Mouse (Mus musculus) small intestine, adult 2 months (tissue): ENCODE measurements around the gene Rapgefl1. TPM values are rescaled to one million over a fixed set of nuclear protein-coding genes. Genes with fewer than 3 reads are reported as not detected.

Experiments used
- H3K27ac ChIP-seq: fragments of 200-500 bp; 2 replicates; pipeline ENCODE4 v1.5.1; 2012; ENCODE audit warnings: low read depth, low read length, control low read depth, inconsistent platforms; ENCODE audit not compliant: insufficient read depth
- H3K27me3 ChIP-seq: fragments of 200-500 bp; 2 replicates; pipeline ENCODE4 v1.6.1; 2012; ENCODE audit warnings: mild to moderate bottlenecking, moderate library complexity, low read length, inconsistent platforms; ENCODE audit not compliant: control insufficient read depth, insufficient read depth
- H3K36me3 ChIP-seq: fragments of 200-500 bp; 2 replicates; pipeline ENCODE4 v1.6.1; 2012; ENCODE audit warnings: mild to moderate bottlenecking, low read length, control low read depth, inconsistent platforms; ENCODE audit not compliant: control insufficient read depth, insufficient read depth
- H3K4me1 ChIP-seq: fragments of 200-500 bp; 2 replicates; pipeline ENCODE4 v1.6.1; 2012; ENCODE audit warnings: low read length, inconsistent platforms, mixed read lengths; ENCODE audit not compliant: control insufficient read depth, insufficient read depth, insufficient read length
- H3K4me3 ChIP-seq: fragments of 200-500 bp; 2 replicates; pipeline ENCODE4 v1.5.1; 2012; ENCODE audit warnings: low read depth, mild to moderate bottlenecking, control low read depth, inconsistent platforms, low read length, moderate library complexity
- CTCF ChIP-seq: fragments of 200-500 bp; IDR thresholded peaks from 2 replicates; pipeline ENCODE4 v1.5.1; 2012; ENCODE audit warnings: low read depth, mild to moderate bottlenecking, control low read depth, inconsistent platforms, low read length, moderate library complexity, mixed read lengths; ENCODE audit not compliant: insufficient replicate concordance, insufficient read length; ENCODE audit errors: extremely low read depth
- POLR2A ChIP-seq: fragments of 200-500 bp; IDR thresholded peaks from 2 replicates; pipeline ENCODE4 v1.6.1; 2012; ENCODE audit warnings: low read depth, mild to moderate bottlenecking, control low read depth, inconsistent platforms, low read length, moderate library complexity
- WGBS: fragments of 180-500 bp; shearing (Covaris S2); methylation state at CpG from one replicate; pipeline ENCODE4 v1.1.7; 2018; 5-methylcytosine and 5-hydroxymethylcytosine counted together
- polyA plus RNA-seq: library from polyadenylated mRNA; depleted of rRNA; stranded (reverse); fragments of >200 nt; gene quantifications from 2 replicates; pipeline ENCODE4 v1.2.3, GENCODE M21; 2012

The Rapgefl1 gene
- polyA plus RNA-seq, 1 experiment, result 47.6 TPM

GRCm38 (mm10) chr11:98796515-98797216, 39.9 kb upstream of the Rapgefl1 start:
- peaks cover 24% of the 10 kb centered on the region for H3K36me3 ChIP-seq
- TF ChIP-seq CTCF (no peak), POLR2A (no peak; the same call in 1 of the 2 replicates)
- peak overlapping the region; percentile 94 for H3K27ac ChIP-seq
- WGBS, result 1% methylated on average over 23 of the region's 23 CpGs
- peaks cover 8% of the 10 kb centered on the region for H3K4me1 ChIP-seq
- no peaks in the 10 kb centered on the region for H3K27me3 ChIP-seq
- H3K4me3 ChIP-seq, result peak overlapping the region; percentile 73

GRCm38 (mm10) chr11:98797306-98797705, 39.3 kb upstream of the Rapgefl1 start:
- Histone ChIP-seq H3K4me1 (peaks cover 8% of the 10 kb centered on the region), H3K36me3 (peaks cover 28% of the 10 kb centered on the region), H3K4me3 (peak overlapping the region; percentile 58), H3K27ac (no peak overlapping the region; the same call in 1 of the 2 replicates), H3K27me3 (no peaks in the 10 kb centered on the region)
- TF ChIP-seq CTCF (no peak), POLR2A (no peak)
- 5% methylated on average over 5 of the region's 5 CpGs for WGBS

- 50% methylated on average over 4 of the region's 4 CpGs for WGBS
- no peaks in the 10 kb centered on the region for H3K27me3 ChIP-seq
- peak overlapping the region; percentile 6; the same call in 1 of the 2 replicates for H3K4me3 ChIP-seq
- no peak overlapping the region for H3K27ac ChIP-seq
- H3K36me3 ChIP-seq, result peaks cover 33% of the 10 kb centered on the region
- no peak for TF ChIP-seq CTCF
- TF ChIP-seq POLR2A, result no peak
- peaks cover 8% of the 10 kb centered on the region for H3K4me1 ChIP-seq
Observed at GRCm38 (mm10) chr11:98797909-98798308, 38.7 kb upstream of the Rapgefl1 start.

DNA sequence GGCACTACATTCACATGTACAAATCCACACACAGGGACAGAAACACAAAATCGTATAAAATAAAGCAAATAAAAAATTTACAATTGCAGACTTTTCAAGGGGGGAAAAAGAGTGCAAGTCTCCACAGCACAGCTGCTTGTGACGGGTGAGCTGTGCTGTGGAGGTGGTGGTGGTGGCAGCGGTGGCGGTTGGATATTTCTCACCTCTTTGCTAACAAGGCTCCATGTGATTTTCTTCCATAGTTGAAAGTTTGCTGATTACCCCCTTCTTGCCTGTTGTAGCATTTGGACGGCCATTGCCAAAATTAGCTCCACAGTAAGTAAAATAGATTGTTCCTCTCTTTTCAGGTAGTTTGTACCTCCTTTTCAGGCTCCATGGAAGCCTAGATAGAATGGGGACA, 32.0 kb upstream of the Rapgefl1 start, which contains the start of gene Casc3:
Casc3 (plus strand) TSS at position 301 of the 400 bp plus-strand sequence.
- H3K4me1 ChIP-seq, result no peaks in the 10 kb centered on the region
- peaks cover 59% of the 10 kb centered on the region for H3K36me3 ChIP-seq
- H3K4me3 ChIP-seq, result no peak within 1 kb of the TSS
- no peaks in the 10 kb centered on the region for H3K27me3 ChIP-seq
- TF ChIP-seq POLR2A (no peak), CTCF (no peak)
- no peak within 1 kb of the TSS for H3K27ac ChIP-seq
- WGBS, result 94% methylated on average over 5 of the region's 5 CpGs

DNA sequence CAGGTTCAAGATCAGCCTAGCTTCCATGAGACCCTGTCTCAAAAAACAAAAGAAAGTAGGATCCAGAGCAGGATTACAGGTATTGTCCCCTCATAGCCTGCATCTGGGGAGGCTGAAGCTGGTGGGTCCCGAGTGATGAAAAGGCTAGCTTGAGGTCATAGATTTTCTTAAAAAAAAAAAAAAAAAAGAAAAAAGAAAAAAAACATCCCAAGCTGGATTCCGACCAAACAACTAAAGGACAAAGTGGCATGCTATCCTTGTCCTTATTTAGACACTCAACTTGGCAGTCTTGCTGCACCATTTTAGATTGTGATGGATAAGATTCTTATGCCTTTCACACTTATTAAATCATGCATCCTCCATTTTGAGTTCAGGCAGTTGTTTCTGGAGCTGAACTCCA, 28.2 kb upstream of the Rapgefl1 start:
- Histone ChIP-seq H3K27ac (no peak overlapping the region), H3K27me3 (no peaks in the 10 kb centered on the region), H3K4me3 (no peak overlapping the region), H3K4me1 (peaks cover 3% of the 10 kb centered on the region; the same call in 1 of the 2 replicates), H3K36me3 (peaks cover 45% of the 10 kb centered on the region)
- TF ChIP-seq POLR2A (no peak), CTCF (no peak)
- 75% methylated on average over 2 of the region's 2 CpGs for WGBS

DNA sequence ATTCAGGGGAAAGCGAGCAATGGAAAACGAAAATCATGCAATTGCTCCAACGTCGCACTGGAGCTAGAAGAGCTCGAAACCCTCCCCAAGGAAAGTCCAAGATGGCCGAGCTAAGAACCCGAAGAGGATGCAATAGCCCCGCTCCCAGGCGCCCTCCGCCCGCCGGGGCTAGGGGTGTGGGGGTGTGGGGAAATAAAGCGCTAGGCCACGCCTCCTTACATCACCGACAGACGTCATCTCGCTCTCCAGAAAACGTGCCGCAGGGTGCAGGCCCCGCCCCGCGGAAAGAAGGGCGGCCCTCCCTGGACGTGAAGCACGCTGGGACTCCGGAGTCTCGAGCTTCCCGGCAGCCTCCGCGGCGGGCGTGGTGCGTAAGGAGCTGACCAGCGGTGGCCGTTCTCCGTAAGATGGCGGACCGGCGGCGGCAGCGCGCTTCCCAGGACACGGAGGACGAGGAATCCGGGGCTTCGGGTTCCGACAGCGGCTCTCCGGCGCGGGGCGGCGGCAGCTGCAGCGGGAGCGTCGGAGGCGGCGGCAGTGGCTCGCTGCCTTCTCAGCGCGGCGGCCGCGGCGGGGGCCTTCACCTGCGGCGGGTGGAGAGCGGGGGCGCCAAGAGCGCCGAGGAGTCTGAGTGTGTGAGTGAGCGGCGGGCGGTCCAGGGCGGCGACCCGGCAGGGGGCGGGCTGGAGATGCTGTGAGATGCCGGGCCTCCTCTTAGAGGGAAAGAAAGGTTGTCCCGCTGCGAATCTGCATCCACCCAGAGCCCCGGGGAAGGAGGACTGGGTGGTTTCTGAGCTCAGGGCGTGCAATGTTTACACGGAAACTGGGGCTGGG, 26.9 kb upstream of the Rapgefl1 start:
- Histone ChIP-seq H3K4me1 (peaks cover 3% of the 10 kb centered on the region; the same call in 1 of the 2 replicates), H3K27ac (peak overlapping the region; percentile 94), H3K27me3 (no peaks in the 10 kb centered on the region), H3K36me3 (peaks cover 40% of the 10 kb centered on the region), H3K4me3 (peak overlapping the region; percentile 96)
- TF ChIP-seq CTCF (peak; percentile 13; the same call in 1 of the 2 replicates), POLR2A (peak; percentile 77)
- WGBS, result under 1% methylated on average over 81 of the region's 84 CpGs

DNA sequence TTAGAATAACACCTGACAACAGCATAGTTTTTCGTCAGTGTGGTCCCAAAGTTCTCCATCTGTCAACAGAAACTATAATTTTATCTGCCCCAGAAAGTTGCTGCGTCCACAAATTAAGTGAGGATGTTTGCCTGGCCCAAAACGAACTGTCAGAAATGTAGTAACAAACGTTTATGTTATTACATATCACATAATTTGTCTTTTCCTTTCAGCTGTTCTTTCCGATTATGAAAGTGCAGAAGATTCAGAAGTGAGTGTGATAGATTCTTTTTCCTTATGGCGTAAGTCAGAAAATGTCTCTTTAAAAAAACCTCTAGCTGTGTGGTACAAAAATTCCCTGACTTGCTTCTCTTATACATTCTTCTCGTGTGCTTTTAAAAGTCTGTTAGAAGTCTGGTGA, 25.9 kb upstream of the Rapgefl1 start:
- H3K27me3 ChIP-seq, result no peaks in the 10 kb centered on the region
- H3K4me3 ChIP-seq, result peak overlapping the region; percentile 96; the same call in 1 of the 2 replicates
- TF ChIP-seq POLR2A, result no peak
- TF ChIP-seq CTCF, result no peak
- H3K27ac ChIP-seq, result 0 out of 2 replicates have a peak overlapping the region, but pooled peaks have one; percentile 94
- H3K36me3 ChIP-seq, result peaks cover 35% of the 10 kb centered on the region
- WGBS, result 44% methylated on average over 7 of the region's 7 CpGs
- H3K4me1 ChIP-seq, result peaks cover 3% of the 10 kb centered on the region; the same call in 1 of the 2 replicates
